Comparison of ENCODE assay signal across 9 mouse cellular contexts in the genomic region with DNA sequence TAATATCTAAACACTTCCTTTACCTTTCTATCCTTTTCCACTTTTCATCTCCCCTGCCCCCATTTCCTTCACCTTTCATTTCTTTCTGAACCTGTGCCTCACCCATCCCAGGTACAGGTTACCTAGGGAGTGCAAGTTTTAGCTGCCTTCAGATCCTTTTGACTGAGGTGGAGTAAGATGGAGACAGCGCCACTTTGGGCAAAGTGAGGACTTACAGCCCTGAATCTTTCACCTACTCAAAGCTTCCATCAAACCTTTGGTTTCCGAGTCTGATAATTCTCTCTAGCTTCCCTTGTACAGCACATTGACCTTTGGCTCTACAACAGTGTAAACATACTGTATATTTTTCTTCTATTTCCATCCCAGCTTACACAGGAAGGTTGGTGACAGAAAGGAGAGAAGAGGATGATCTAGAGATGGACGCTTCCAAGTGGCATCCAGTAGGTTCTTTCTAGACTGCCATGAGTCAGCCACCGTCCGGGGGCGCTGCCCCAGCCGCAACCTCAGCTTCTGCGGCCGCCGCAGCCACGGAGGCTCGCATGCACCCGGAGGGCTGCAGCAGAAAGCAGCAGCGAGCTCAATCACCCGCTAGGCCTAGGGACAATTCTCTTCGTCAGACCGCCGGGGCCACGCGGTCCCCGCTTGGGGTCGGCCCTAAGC. TPM values are rescaled to one million over a fixed set of nuclear protein-coding genes. Genes with fewer than 3 reads are reported as not detected.
DNase-seq lines count a peak whose midpoint lies in the region; ATAC-seq lines count a peak whose summit lies in the region.
"Had no signal": no experiment of that assay in that cellular context is flagged by ENCODE, and none has a peak within 500 bp of the region (broad histone marks: within the 10 kb centered on the region; RNA-seq: fewer than 3 reads in every experiment).

No protein-coding gene starts in this region.

- DNase-seq in heart, postnatal 36 days = no peak
- DNase-seq in ES-CJ7 (ENCODE audit: low read depth, low spot score) = peak; percentile 74
- DNase-seq in left cerebral cortex, postnatal 14 days (ENCODE audit: low spot score in 2 of 2) = peak; percentile 57 to 64
- no peak for DNase-seq in spleen, postnatal 14 days (ENCODE audit: low spot score in 2 of 2)

- no peak overlapping the region for H3K9ac ChIP-seq in heart, embryonic 13.5 days
- 0 out of 2 replicates have a peak overlapping the region, but pooled peaks have one; percentile 12 for H3K9ac ChIP-seq in embryonic facial prominence, embryonic 12.5 days
- peak overlapping the region; percentile 77 for H3K9ac ChIP-seq in neural tube, embryonic 15.5 days (replicated peaks)

- WGBS in heart, embryonic 13.5 days = 1% methylated on average over 22 of the region's 22 CpGs
- WGBS in embryonic facial prominence, embryonic 12.5 days = 2% methylated on average over 22 of the region's 22 CpGs
- under 1% methylated on average over 22 of the region's 22 CpGs for WGBS in neural tube, embryonic 15.5 days

- peak overlapping the region; percentile 91 for H3K4me2 ChIP-seq in heart, embryonic 13.5 days
- H3K4me2 ChIP-seq in embryonic facial prominence, embryonic 12.5 days (replicated peaks) = peak overlapping the region; percentile 92
- peak overlapping the region; percentile 65 for H3K4me2 ChIP-seq in neural tube, embryonic 15.5 days

- H3K4me1 ChIP-seq in heart, embryonic 13.5 days = peaks cover 26% of the 10 kb centered on the region
- H3K4me1 ChIP-seq in embryonic facial prominence, embryonic 12.5 days = peaks cover 9% of the 10 kb centered on the region; the same call in 1 of the 2 replicates
- H3K4me1 ChIP-seq in neural tube, embryonic 15.5 days = peaks cover 39% of the 10 kb centered on the region

- H3K36me3 ChIP-seq in heart, embryonic 13.5 days = no peaks in the 10 kb centered on the region
- no peaks in the 10 kb centered on the region for H3K36me3 ChIP-seq in embryonic facial prominence, embryonic 12.5 days
- no peaks in the 10 kb centered on the region; the same call in 1 of the 2 replicates for H3K36me3 ChIP-seq in neural tube, embryonic 15.5 days

- peak overlapping the region; percentile 62 for H3K4me3 ChIP-seq in heart, embryonic 13.5 days
- peak overlapping the region; percentile 58 for H3K4me3 ChIP-seq in embryonic facial prominence, embryonic 12.5 days
- peak overlapping the region; percentile 76 for H3K4me3 ChIP-seq in neural tube, embryonic 15.5 days (replicated peaks)

- 0 out of 2 replicates have a peak, but pooled peaks have one; percentile 19 for ATAC-seq in heart, embryonic 13.5 days (ENCODE audit: extremely low read depth, insufficient number of reproducible peaks, low FRiP score, low TSS enrichment)
- peak; percentile 65 for ATAC-seq in embryonic facial prominence, embryonic 12.5 days (ENCODE audit: insufficient number of reproducible peaks, insufficient read depth, low FRiP score, low TSS enrichment)
- ATAC-seq in neural tube, embryonic 15.5 days (ENCODE audit: low FRiP score) = peak; percentile 43
- no peak for ATAC-seq in CD4-positive, CD25-positive, alpha-beta regulatory T cell, adult 4 months

- no peak overlapping the region for H3K27ac ChIP-seq in heart, embryonic 13.5 days (replicated peaks)
- no peak overlapping the region for H3K27ac ChIP-seq in embryonic facial prominence, embryonic 12.5 days
- H3K27ac ChIP-seq in neural tube, embryonic 15.5 days (replicated peaks) = peak overlapping the region; percentile 94

- H3K27me3 ChIP-seq in heart, embryonic 13.5 days (replicated peaks) = peaks cover 76% of the 10 kb centered on the region
- H3K27me3 ChIP-seq in embryonic facial prominence, embryonic 12.5 days = peaks cover 59% of the 10 kb centered on the region
- no peaks in the 10 kb centered on the region for H3K27me3 ChIP-seq in neural tube, embryonic 15.5 days (replicated peaks)

- no peaks in the 10 kb centered on the region for H3K9me3 ChIP-seq in heart, embryonic 13.5 days
- H3K9me3 ChIP-seq in embryonic facial prominence, embryonic 12.5 days = no peaks in the 10 kb centered on the region
- no peaks in the 10 kb centered on the region for H3K9me3 ChIP-seq in neural tube, embryonic 15.5 days (replicated peaks)

- intact Hi-C loops in heart, postnatal 36 days (cut with DNase I) = no loop called here
- intact Hi-C loops in left cerebral cortex, postnatal 14 days (cut with DNase I) = loop anchor here (5.0 kb wide), 2 partner anchors 61 to 166 kb away; a partner anchor contains a TSS

RNA-seq across cellular contexts. Expression of a gene that starts 2.7 kb away (rescaled TPM):
- 0.33 and 0.47 TPM in 2 replicates for polyA plus RNA-seq in heart, embryonic 13.5 days (2015; fragmentation: Nextera tagmentation; extraction: Ambion mirVana)
- not detected for total RNA-seq in heart, postnatal 36 days (2021)
- 7.7 and 10.2 TPM in 2 replicates for polyA plus RNA-seq in embryonic facial prominence, embryonic 12.5 days (2016; fragmentation: Nextera tagmentation; extraction: Ambion mirVana)
- total RNA-seq in left cerebral cortex, postnatal 14 days (2021) = 100 to 1,000 TPM; 154 TPM
- polyA plus RNA-seq in neural tube, embryonic 15.5 days (2015; fragmentation: Nextera tagmentation; extraction: Ambion mirVana) = 107 and 125 TPM in 2 replicates
- not detected for polyA plus RNA-seq in CD4-positive, CD25-positive, alpha-beta regulatory T cell, adult 4 months (2017; shearing (Covaris generic))
- total RNA-seq: gastrocnemius, postnatal 36 days had no signal

RNA-seq across cellular contexts. Expression of a gene that starts 52.4 kb away (rescaled TPM):
- not detected in 2 replicates for polyA plus RNA-seq in heart, embryonic 13.5 days (2015; fragmentation: Nextera tagmentation; extraction: Ambion mirVana)
- not detected for total RNA-seq in heart, postnatal 36 days (2021)
- 0.61 and 2.0 TPM in 2 replicates for polyA plus RNA-seq in embryonic facial prominence, embryonic 12.5 days (2016; fragmentation: Nextera tagmentation; extraction: Ambion mirVana)
- total RNA-seq in left cerebral cortex, postnatal 14 days (2021) = 10 to 100 TPM; 27.6 to 29.4 TPM
- 6.1 and 8.5 TPM in 2 replicates for polyA plus RNA-seq in neural tube, embryonic 15.5 days (2015; fragmentation: Nextera tagmentation; extraction: Ambion mirVana)
- not detected for polyA plus RNA-seq in CD4-positive, CD25-positive, alpha-beta regulatory T cell, adult 4 months (2017; shearing (Covaris generic))
- total RNA-seq: gastrocnemius, postnatal 36 days had no signal

Comparison
In these comparisons a context has a peak if more than half of its experiments do, and no peak if none do; other contexts are left out.
1. DNase-seq: peak in ES-CJ7 (single experiment) and left cerebral cortex, postnatal 14 days (2 of 2); none in heart, postnatal 36 days (0 of 2) and spleen, postnatal 14 days (0 of 2).
2. Peak in every context shown above with its lines, with median percentiles within 50 percentile points of each other: H3K4me2 ChIP-seq and H3K4me3 ChIP-seq.